ENCODE assay signal across 19 mouse cellular contexts in genomic region chr5:116923761-116924160, GRCm38 (mm10).
"Had no signal": no experiment of that assay in that cellular context is flagged by ENCODE, and none has a peak within 500 bp of the region (broad histone marks: within the 10 kb centered on the region; RNA-seq: fewer than 3 reads in every experiment).

No protein-coding gene starts in this region.

- DNase-seq: kidney, adult 18-20 months; kidney, postnatal 25 days; liver; lung, adult 18-20 months; lung, postnatal 10 days; lung, postnatal 36 days; thymus, adult 2 months; thymus, postnatal 14 days had no signal

- H3K36me3 ChIP-seq: limb, embryonic 10.5 days; limb, embryonic 13.5 days; liver, embryonic 12.5 days; liver, embryonic 15.5 days; lung, embryonic 15.5 days; midbrain, embryonic 10.5 days; midbrain, embryonic 13.5 days had no signal

- H3K9me3 ChIP-seq: limb, embryonic 10.5 days; limb, embryonic 13.5 days; lung, embryonic 15.5 days; midbrain, embryonic 10.5 days; midbrain, embryonic 13.5 days had no signal

- H3K4me2 ChIP-seq: limb, embryonic 13.5 days; liver, embryonic 12.5 days; liver, embryonic 15.5 days; lung, embryonic 15.5 days; midbrain, embryonic 13.5 days had no signal

- H3K4me3 ChIP-seq: limb, embryonic 10.5 days; limb, embryonic 13.5 days; liver, embryonic 12.5 days; liver, embryonic 15.5 days; lung, embryonic 15.5 days; megakaryocyte, embryonic 14.5 days; midbrain, embryonic 10.5 days; midbrain, embryonic 13.5 days had no signal

- H3K4me1 ChIP-seq: liver, embryonic 12.5 days; liver, embryonic 15.5 days; lung, embryonic 15.5 days; megakaryocyte, embryonic 14.5 days had no signal

- H3K27ac ChIP-seq: kidney, postnatal 0 days; limb, embryonic 10.5 days; limb, embryonic 13.5 days; liver, embryonic 12.5 days; liver, embryonic 15.5 days; lung, embryonic 15.5 days; midbrain, embryonic 10.5 days; midbrain, embryonic 13.5 days; stomach, postnatal 0 days had no signal

- H3K9ac ChIP-seq: limb, embryonic 13.5 days; liver, embryonic 12.5 days; liver, embryonic 15.5 days; lung, embryonic 15.5 days; midbrain, embryonic 13.5 days had no signal

- ATAC-seq: intestine, embryonic 16.5 days; liver, embryonic 12.5 days; midbrain, embryonic 13.5 days had no signal

- H3K27me3 ChIP-seq: limb, embryonic 13.5 days; liver, embryonic 12.5 days; liver, embryonic 15.5 days; lung, embryonic 15.5 days; megakaryocyte, embryonic 14.5 days; midbrain, embryonic 13.5 days had no signal
